ENCODE assay signal across 35 mouse cellular contexts in genomic region chr17:24913984-24914383, GRCm38 (mm10).
"Had no signal": no experiment of that assay in that cellular context is flagged by ENCODE, and none has a peak within 500 bp of the region (broad histone marks: within the 10 kb centered on the region; RNA-seq: fewer than 3 reads in every experiment).

No protein-coding gene starts in this region.

- H3K9ac ChIP-seq: heart, embryonic 12.5 days; heart, embryonic 13.5 days; heart, embryonic 15.5 days; hindbrain, embryonic 12.5 days; hindbrain, embryonic 13.5 days; hindbrain, embryonic 14.5 days; hindbrain, embryonic 15.5 days; intestine, embryonic 15.5 days; kidney, embryonic 15.5 days had no signal

- H3K4me1 ChIP-seq: heart, embryonic 10.5 days; heart, embryonic 12.5 days; heart, embryonic 13.5 days; heart, embryonic 15.5 days; hindbrain, embryonic 10.5 days; hindbrain, embryonic 12.5 days; hindbrain, embryonic 13.5 days; hindbrain, embryonic 15.5 days; intestine, embryonic 15.5 days; kidney, embryonic 15.5 days had no signal

- ATAC-seq: hindbrain, embryonic 16.5 days; hindbrain, postnatal 0 days; inflammation-experienced regulatory T-cells, adult 6 months; intestine, embryonic 15.5 days; intestine, postnatal 0 days had no signal

- H3K4me3 ChIP-seq: heart, embryonic 10.5 days; heart, embryonic 12.5 days; heart, embryonic 13.5 days; heart, embryonic 15.5 days; hindbrain, embryonic 10.5 days; hindbrain, embryonic 12.5 days; hindbrain, embryonic 13.5 days; hindbrain, embryonic 15.5 days; intestine, embryonic 15.5 days; kidney, embryonic 15.5 days; layer of hippocampus, adult 2 months; left cerebral cortex, adult 2 months had no signal

- H3K9me3 ChIP-seq: heart, embryonic 10.5 days; heart, embryonic 12.5 days; heart, embryonic 13.5 days; heart, embryonic 15.5 days; hindbrain, embryonic 10.5 days; hindbrain, embryonic 12.5 days; hindbrain, embryonic 13.5 days; hindbrain, embryonic 15.5 days; intestine, embryonic 15.5 days; kidney, embryonic 15.5 days had no signal

- H3K27ac ChIP-seq: heart, embryonic 10.5 days; heart, embryonic 13.5 days; heart, embryonic 15.5 days; hindbrain, embryonic 10.5 days; hindbrain, embryonic 12.5 days; hindbrain, embryonic 13.5 days; hindbrain, embryonic 14.5 days; hindbrain, embryonic 15.5 days; hindbrain, postnatal 0 days; intestine, embryonic 15.5 days; kidney, embryonic 15.5 days; kidney, postnatal 0 days; layer of hippocampus, adult 2 months; left cerebral cortex, adult 2 months had no signal

- H3K4me2 ChIP-seq: heart, embryonic 11.5 days; heart, embryonic 12.5 days; heart, embryonic 13.5 days; heart, embryonic 15.5 days; hindbrain, embryonic 12.5 days; hindbrain, embryonic 13.5 days; hindbrain, embryonic 14.5 days; hindbrain, embryonic 15.5 days; intestine, embryonic 15.5 days; kidney, embryonic 15.5 days had no signal

- H3K27me3 ChIP-seq: heart, embryonic 12.5 days; heart, embryonic 13.5 days; heart, embryonic 15.5 days; hindbrain, embryonic 12.5 days; hindbrain, embryonic 13.5 days; hindbrain, embryonic 15.5 days; intestine, embryonic 15.5 days; kidney, embryonic 15.5 days had no signal

- DNase-seq: heart, postnatal 10 days; heart, postnatal 14 days; heart, postnatal 36 days; heart, postnatal 4 days; kidney, adult 11 months; kidney, adult 18-20 months; kidney, adult 2 months; kidney, adult 8-10 months; kidney, adult 9 months; kidney, postnatal 10 days; kidney, postnatal 14 days; kidney, postnatal 25 days; kidney, postnatal 36 days; kidney, postnatal 4 days; layer of hippocampus, adult 9-11 months; layer of hippocampus, postnatal 36 days had no signal
